Mouse (Mus musculus): Measurements from ENCODE around the gene Smg8. TPM values are rescaled to one million over a fixed set of nuclear protein-coding genes. Genes with fewer than 3 reads are reported as not detected.
A peak's percentile ranks its signal among the peaks of the same experiment; 100 is the strongest.

Smg8 gene
- 11.8 to 26.0 TPM (median 23.3 TPM) in 3 replicates for total RNA-seq (2017)

DNA sequence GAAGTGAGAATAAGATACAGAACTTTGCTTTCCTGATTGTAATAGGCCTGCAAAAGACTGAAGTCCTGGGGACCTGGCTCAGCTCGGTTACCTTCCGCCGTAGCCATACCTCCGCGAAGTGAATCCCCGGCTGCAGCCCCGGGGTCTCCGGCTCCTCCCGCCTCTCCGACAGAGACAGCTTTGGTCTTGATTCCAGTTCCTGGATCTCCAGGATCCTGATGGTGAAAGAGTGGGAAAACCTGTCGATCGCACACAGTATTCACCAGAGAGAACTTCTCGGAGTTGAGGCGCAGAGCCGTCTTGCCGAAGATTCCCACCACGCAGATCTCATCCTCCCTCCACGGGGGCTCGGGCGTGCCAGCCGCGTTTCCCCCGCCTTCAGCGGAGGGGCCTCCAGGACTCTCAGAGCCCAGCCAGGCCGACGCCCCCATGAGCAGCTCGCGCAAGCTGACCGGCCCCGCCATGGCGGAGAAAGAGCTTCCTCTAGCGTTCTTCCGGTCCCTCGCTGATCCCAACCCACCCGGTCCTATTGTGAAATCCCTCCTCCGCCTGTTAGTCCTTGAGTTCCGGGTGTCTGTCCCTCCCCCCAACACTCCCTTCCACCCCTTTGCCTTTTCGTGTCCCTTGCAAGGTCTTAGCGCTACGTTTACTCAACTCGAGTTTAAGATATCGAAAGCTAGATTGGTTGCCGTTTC is at the start of gene Smg8:
Gene Smg8, minus strand, starts transcription at position 485 of the 695 bp plus-strand sequence.
- ATAC-seq (replicated peaks; ENCODE audit: insufficient number of reproducible peaks, low FRiP score, low TSS enrichment, poor library complexity, severe bottlenecking), result peak; percentile 96

DNA sequence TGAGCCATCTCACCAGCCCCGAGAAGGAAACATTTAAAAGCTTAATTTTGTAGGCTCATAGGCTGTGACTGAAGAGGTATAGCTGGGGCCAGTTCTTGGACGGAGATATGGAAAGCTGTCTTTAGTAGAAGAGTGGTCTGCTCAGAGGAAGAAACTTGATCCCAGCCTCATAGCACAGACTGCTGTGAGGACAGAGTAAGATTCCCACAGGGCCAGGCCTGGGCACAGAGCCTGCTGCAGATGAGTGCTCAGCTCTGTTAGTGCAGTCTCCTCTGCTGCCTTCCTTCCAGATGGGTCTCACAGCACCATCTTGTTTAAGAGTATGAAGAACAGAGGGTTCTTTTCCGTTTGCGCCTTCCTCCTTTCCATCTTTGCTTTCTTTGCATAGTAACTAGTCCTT is 49.7 kb upstream of the Smg8 start:
- ATAC-seq (replicated peaks; ENCODE audit: insufficient number of reproducible peaks, low FRiP score, low TSS enrichment, poor library complexity, severe bottlenecking), result no peak

DNA sequence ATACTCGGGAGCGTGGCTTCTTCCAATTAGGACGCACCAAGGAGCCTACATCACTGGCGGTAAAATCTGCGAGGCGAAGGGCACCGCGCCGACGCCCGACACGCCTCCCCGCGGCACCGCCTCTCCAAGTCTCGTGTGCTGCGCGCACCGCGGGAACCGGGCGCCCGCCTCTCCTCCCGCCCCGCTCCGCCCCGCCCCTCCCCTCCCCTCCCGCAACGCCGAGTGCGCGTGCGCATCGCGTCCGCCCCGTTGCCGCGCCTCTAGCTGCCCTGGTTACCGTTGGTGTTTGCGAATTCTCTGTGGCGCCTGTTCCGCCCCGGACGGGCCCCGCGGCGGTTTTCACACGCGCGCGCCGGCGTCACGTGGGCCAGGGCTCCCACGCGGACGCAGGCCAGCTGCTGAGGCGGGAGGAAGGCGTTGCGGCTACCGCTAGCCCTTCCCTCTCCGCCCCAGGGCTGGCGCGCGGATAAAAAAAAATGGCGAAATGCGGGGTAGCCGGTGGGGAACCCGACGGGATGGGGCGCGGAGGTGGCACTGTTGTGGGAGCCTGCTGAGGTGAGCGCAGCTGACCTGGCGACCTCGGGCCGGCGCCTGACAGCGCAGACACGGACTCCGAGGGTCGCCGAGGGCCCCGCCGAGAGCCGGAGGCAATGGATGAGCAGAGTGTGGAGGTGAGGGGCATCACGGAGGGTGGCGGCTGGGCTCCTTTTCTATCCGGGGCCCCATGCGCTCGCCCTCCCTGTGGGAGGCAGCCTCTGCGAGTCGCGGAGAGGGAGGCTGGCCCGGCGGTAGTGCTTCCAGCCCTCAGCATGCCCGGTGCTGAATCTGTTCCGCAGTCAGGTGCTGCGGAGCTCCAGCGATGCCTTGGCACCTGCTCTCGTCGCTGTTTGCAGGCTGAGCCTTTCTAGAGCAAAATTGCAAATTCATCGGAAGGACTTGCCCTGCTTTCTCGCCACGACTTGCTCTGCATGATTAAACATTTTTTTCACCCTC is 40.5 kb upstream of the Smg8 start, which contains the start of gene Trim37:
Gene Trim37, plus strand, starts transcription at position 254 of the 993 bp plus-strand sequence.
- peak; percentile 88 for ATAC-seq (replicated peaks; ENCODE audit: insufficient number of reproducible peaks, low FRiP score, low TSS enrichment, poor library complexity, severe bottlenecking)

DNA sequence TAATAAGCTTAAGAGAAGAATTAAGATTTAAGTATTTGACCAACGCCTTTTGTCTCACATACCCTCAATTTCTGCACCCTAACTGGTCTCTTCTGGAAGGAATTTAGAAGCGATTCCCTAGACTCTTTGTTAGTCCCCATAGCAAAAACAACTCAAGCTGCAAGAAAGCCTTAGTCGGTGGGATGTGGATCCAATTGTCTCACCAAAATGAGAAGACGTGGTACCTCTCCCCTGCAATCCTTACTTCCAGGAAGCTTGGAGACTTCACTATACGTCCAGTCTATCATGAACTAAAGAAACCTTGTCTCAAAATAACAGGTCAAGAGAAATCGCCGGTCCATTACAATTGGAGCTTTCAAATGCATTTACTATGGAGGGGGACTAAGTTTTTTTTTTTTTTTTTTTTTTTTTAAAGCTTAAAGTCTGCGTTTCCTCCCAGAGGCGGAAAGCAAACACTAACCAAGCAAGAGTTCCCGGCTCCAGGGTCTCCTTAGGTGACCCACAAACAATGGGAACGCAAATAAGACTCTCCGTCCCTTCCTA is 39.8 kb upstream of the Smg8 start:
- ATAC-seq (replicated peaks; ENCODE audit: insufficient number of reproducible peaks, low FRiP score, low TSS enrichment, poor library complexity, severe bottlenecking), result no peak

DNA sequence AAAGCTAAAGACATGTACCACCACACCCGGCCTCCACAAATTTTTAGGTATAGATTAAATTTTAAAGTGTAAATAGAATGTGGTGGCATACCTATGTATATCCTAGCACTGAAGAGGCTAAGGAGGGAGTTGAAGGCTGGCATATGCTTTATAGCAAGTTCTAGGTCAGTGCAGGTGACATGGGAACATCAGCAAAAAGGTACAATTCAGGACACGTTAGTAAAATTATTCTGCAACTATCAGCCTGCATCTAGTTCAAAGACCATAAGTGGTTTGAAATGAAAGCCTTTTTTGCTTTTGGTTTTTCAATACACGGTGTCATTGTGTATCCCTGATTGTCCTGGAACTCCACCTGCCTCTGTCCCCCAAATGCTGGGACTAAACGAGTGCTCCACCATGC is 39.0 kb upstream of the Smg8 start:
- ATAC-seq (replicated peaks; ENCODE audit: insufficient number of reproducible peaks, low FRiP score, low TSS enrichment, poor library complexity, severe bottlenecking), result no peak

DNA sequence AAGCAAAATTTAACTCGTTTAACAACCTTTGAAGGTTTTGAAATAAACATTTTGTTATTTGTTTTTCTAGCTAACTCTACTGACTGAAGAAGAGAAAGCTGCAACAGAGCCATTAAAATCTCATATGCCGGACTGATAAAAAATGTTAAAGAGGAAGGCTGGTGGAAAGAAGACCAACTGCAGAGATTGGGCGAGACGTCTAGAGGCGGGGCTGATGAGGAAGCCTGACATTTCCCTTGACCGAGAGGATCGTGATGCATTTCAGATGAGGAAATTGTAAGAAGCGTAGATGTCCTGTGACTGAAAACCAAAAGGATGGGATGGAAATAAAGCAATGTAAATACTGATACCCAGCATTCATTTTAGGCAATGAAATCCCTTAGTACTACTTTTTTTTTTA is 35.3 kb upstream of the Smg8 start:
- ATAC-seq (replicated peaks; ENCODE audit: insufficient number of reproducible peaks, low FRiP score, low TSS enrichment, poor library complexity, severe bottlenecking), result peak; percentile 59; the same call in 1 of the 2 replicates

DNA sequence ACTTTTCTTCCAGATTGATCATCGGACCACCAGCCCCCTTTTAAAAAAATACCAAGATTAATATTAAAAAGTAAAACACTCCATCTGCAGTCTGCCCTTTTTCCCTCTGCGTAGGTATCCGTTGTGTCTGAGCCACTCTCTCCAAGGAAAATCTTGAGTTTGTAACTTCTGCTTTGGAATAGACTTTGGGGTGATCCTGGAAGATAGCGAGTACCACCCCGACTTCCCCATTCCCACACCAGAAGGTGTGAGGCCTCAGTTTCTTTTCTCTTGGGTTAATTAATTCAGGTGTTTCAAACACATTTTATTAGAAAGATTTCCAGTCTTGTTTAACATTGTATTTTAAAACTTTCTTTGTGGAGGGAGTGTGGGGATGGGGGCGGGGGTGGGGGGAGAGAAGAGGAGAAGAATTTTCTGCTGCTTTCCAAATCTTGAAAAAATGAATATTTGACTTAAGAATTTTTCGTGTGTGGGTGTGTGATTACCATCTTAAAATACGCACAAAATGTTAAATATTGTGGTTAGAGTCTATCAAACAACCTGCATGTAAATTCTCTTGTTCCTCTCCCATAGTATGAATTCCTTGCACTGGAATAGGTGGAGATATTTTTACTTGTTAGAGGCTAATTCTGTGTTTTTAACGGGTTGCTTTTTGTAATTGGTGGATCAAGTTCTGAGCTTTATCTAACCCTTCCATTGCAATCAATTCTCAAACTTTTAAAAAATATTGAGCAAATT is 23.8 kb upstream of the Smg8 start:
- no peak for ATAC-seq (replicated peaks; ENCODE audit: insufficient number of reproducible peaks, low FRiP score, low TSS enrichment, poor library complexity, severe bottlenecking)

DNA sequence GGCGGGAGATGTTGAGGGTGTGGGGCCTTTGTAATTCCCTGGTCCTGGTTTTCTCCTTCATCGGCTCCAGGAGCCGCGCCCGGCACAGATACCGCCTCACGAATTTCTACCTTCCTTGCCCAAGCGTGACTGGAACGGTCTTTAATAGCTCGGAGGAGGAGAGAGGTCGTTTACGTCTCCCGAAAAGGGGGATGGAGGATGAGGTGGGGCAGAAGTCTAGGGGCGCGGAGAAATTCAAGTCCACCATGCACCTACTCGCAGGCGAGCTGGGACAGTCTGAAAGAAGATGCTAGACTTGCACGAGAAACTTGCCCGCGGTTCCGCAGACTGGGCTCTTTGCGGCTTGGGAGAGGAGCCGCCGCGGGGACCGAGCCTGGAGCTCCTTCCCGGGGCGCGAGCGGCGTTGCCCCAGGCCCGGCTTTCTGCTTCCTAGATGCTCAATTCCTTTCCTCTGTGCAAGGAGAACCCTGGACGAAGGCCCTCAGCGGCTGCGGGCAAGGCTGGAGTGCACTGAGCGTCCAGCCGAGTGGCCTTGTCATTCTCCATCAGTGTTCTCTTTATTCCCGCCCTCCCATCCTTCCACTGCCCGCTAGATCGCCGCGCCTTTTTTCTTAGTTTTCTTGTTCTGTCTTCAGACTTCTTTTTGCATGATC is 23.1 kb upstream of the Smg8 start:
- peak; percentile 0; the same call in 1 of the 2 replicates for ATAC-seq (replicated peaks; ENCODE audit: insufficient number of reproducible peaks, low FRiP score, low TSS enrichment, poor library complexity, severe bottlenecking)

DNA sequence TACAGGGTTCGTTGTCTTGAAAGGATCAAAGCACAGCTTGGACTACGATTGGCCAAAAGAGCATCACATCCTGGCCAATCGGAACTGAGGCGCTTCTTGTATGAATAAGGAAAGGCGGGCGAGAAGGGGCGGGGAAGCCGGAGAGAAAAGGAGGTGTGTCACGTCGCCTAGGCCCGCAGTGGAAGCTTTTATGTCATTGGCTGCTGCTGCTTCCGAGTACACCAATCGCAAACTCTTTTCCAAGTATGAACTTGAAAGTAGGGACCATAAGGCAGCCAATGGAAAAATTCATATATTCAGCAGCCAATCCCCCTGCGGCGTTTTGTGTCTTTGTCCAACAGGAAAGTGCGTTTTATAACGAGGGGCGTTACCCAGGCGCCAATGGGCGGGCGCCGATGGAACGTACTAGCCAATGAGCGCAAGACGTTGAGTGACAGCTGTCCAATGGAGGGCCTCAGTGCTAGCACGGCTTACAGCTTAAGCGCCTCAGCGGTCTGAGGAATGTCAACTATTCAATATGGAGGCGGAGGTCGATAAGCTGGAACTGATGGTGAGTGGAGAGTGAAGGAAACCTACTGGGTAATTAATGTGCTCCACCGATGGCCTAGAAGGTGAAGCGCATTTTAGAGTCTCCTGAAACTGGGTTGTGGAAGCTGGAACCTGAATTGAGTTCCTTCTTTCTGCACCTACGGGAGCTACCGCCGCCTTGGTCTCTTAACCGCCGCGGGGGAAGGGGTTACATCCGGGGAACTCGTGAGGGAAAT is 22.4 kb upstream of the Smg8 start, which contains the start of gene Ska2:
Gene Ska2, plus strand, starts transcription at position 480 of the 764 bp plus-strand sequence.
- peak; percentile 97 for ATAC-seq (replicated peaks; ENCODE audit: insufficient number of reproducible peaks, low FRiP score, low TSS enrichment, poor library complexity, severe bottlenecking)

DNA sequence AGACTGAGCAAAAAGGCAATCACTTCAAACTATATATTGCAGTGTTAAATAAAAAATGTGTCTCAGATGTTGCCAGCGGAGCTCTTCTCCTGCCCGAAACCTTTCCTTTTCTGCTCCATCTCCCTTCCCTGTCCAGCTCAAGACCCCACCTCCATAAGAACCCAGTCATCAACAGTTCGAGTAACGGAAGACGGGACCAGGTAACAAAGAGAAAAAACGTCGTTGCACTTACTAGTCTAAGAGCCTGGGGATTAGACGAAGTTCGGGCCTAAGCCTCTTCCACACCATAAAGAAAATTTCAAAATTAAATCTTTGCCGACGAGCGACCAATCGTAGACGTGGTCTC is 21.8 kb upstream of the Smg8 start, which contains the start of gene Prr11:
Gene Prr11, minus strand, starts transcription at position 300 of the 346 bp plus-strand sequence.
- no peak for ATAC-seq (replicated peaks; ENCODE audit: insufficient number of reproducible peaks, low FRiP score, low TSS enrichment, poor library complexity, severe bottlenecking)

DNA sequence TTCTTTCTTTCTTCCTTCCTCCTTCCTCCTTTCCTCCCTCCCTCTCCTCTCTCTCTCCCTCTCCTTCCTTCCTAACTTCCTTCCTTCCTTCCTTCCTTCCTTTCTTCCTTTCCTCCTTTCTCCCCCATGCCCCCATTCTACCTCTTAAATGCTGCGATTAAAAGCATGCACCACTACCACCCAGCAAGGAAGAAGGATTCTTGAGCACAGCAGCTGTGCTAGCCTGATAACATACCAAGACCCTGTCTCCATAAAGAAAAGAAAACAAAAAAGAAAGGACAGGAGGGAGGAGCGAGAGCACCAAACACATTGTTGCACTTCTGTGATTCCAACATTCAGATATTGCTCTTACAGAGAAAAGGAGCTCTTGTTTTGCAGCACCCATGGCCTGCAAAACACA is 568 bp upstream of the Smg8 start:
- no peak for ATAC-seq (replicated peaks; ENCODE audit: insufficient number of reproducible peaks, low FRiP score, low TSS enrichment, poor library complexity, severe bottlenecking)

DNA sequence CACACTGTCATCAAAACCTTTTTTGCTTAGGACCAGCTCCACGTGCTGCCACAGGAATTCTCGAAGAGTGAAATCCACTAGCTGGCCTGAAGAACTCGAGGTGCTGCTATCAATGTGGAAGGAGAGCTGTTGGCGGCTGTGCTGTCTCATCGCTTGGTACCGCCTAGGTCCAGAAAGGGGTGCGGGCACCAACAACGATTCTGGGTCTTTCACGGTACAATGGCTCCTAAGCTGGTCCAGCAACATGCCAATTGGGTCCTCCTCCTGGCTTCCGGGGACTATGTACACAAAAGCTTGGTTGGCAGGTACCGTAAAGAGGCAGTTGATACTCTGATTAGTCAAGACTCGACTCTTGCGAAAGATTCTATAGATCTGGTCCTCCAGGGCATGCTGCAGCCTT is 1.1 kb downstream of the Smg8 start:
- ATAC-seq (replicated peaks; ENCODE audit: insufficient number of reproducible peaks, low FRiP score, low TSS enrichment, poor library complexity, severe bottlenecking), result no peak

DNA sequence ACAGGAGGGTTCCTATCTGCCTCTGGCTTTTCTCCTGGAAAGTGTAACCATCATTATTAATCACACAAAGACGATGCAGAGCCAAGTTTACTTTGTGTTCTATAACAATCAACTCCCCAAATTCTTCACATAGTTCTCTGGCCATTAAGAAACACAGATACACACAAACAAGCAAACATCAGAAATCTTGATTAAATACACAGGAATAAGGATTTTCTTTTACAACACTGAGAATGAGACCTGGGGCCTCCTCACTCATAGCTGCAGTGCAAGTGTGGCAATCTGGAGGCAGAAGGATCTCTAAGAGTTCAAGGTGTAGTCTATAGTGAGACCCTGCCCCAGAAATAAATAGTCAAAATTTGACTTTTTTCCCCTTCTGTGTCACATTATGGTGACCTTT is 2.9 kb downstream of the Smg8 start:
- no peak for ATAC-seq (replicated peaks; ENCODE audit: insufficient number of reproducible peaks, low FRiP score, low TSS enrichment, poor library complexity, severe bottlenecking)

DNA sequence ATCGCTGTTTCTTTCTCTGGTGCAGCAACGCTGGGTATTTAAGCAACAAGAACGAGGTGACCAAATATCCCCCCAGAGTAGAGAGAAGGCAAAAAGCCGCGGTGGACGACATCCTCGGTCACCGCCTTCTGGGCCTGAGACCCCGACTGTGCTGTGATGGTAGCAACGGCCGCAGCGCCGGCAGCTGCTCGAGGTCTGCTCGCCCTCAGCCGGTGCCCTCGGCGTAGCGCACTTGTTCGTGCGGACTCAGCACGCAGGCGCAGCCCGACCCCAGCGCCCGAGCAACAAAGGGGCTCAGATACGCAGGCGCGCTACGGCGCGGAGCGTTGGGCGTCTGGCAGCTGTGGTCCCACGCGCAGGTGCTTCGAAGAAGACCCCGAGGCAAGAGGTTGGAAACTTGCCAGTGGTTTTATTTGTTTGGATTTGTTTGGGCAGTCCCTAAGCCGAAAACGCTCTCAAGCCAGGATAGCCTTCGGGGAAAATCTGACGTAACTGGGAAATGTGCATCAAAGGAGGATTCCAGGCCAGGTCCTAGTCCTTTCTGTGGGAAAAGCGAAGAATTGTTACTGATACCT is 12.6 kb downstream of the Smg8 start, which contains the start of gene Gdpd1:
Gene Gdpd1, minus strand, starts transcription at position 197 of the 575 bp plus-strand sequence.
- ATAC-seq (replicated peaks; ENCODE audit: insufficient number of reproducible peaks, low FRiP score, low TSS enrichment, poor library complexity, severe bottlenecking), result peak; percentile 71

DNA sequence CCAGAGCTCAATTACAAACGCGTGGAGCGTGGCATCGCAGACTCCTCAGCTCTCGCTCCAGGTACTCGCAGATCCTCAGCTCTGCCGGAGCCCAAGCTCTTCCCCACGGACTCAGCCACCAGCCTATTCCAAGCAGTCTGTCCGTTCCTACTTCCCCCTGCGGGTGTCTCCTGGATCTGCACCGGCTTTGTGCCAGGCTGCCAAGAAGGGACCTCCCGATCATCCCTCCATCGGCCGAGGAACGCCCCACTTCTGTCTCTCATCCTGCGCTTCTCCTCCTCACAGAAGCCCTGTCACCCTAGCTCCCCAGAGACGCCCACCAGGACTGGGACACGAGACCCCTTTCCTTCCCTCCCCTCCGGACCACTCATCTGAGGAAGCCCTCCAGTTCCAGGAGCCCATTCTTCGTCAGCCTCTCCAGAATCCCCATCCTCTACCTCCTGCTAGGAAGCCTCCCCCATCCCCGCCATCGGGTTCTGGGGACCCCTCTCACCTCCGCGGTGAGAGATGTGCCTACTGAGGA is 13.2 kb downstream of the Smg8 start:
- ATAC-seq (replicated peaks; ENCODE audit: insufficient number of reproducible peaks, low FRiP score, low TSS enrichment, poor library complexity, severe bottlenecking), result peak; percentile 47

DNA sequence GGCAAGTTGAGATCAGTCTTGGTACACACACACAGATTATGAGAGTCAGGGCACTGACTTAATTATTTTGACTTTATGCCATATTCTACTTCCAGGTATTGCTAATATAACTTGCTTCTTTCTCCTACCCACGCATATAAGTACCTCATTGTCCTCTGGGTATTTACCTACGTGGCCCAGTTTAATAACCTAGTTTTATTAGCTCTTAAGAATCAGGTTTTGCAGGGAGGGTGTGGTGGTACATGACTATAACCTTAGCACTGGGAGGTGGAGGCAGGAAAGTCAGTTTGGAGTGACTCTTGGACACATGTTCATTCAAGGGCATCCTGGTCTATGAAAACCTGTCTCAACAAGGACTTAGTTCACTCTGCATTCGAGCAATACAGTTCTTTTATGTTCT is 24.5 kb downstream of the Smg8 start:
- ATAC-seq (replicated peaks; ENCODE audit: insufficient number of reproducible peaks, low FRiP score, low TSS enrichment, poor library complexity, severe bottlenecking), result no peak

DNA sequence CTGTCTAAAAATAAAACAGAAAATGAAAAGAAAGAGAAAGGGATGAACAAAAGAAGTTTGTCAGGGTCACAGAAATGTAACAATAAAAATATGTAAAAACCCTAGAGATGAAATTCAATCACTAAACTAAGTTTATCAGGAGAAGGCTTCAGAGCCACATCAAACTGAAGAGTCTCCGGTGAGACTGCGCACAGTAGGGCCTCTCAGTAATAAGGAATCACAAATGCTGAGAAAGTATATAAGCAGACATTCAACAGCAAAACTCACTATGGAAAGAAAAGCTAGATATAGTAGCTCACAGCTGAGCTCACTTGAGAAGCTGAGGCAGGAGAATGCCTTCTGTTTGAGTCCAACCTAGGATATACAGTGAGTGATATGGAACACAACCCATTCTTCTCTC is 26.2 kb downstream of the Smg8 start:
- ATAC-seq (replicated peaks; ENCODE audit: insufficient number of reproducible peaks, low FRiP score, low TSS enrichment, poor library complexity, severe bottlenecking), result no peak
